Mouse (Mus musculus): ENCODE results near the gene Kirrel3. TPM values are rescaled to one million over a fixed set of nuclear protein-coding genes. Genes with fewer than 3 reads are reported as not detected.

Gene Kirrel3
- polyA plus RNA-seq, 1 experiment = not detected

- Histone ChIP-seq H3K4me3 (replicated peaks) (no peak overlapping the region), H3K36me3 (replicated peaks; ENCODE audit: low read length) (no peaks in the 10 kb centered on the region), H3K9me3 (no peaks in the 10 kb centered on the region), H3K27me3 (replicated peaks) (peaks cover 10% of the 10 kb centered on the region), H3K4me1 (no peaks in the 10 kb centered on the region; the same call in 1 of the 2 replicates)
- no peak for TF ChIP-seq FLI1 (IDR thresholded peaks at IDR 0.05; ENCODE audit: low read length)
- TF ChIP-seq GATA1 (IDR thresholded peaks at IDR 0.05; ENCODE audit: borderline replicate concordance, low read length) = no peak
Measured at GRCm38 (mm10) chr9:34881750-34882149, 396.1 kb downstream of the Kirrel3 start.

- H3K36me3 ChIP-seq (replicated peaks; ENCODE audit: low read length) = no peaks in the 10 kb centered on the region
- peaks cover 10% of the 10 kb centered on the region for H3K27me3 ChIP-seq (replicated peaks)
- H3K4me3 ChIP-seq (replicated peaks) = no peak overlapping the region
- H3K4me1 ChIP-seq = no peaks in the 10 kb centered on the region; the same call in 1 of the 2 replicates
- H3K9me3 ChIP-seq = no peaks in the 10 kb centered on the region
- TF ChIP-seq FLI1 (IDR thresholded peaks at IDR 0.05; ENCODE audit: low read length) (no peak), GATA1 (IDR thresholded peaks at IDR 0.05; ENCODE audit: borderline replicate concordance, low read length) (no peak)
Measured at GRCm38 (mm10) chr9:34882211-34882610, 396.5 kb downstream of the Kirrel3 start.

GRCm38 (mm10) chr9:34883122-34883521, 397.4 kb downstream of the Kirrel3 start:
- no peaks in the 10 kb centered on the region for H3K9me3 ChIP-seq
- H3K27me3 ChIP-seq (replicated peaks) = peaks cover 13% of the 10 kb centered on the region

GRCm38 (mm10) chr9:34884325-34884724, 398.6 kb downstream of the Kirrel3 start:
- H3K4me3 ChIP-seq (replicated peaks) = peak overlapping the region; percentile 30
- peaks cover 13% of the 10 kb centered on the region for H3K27me3 ChIP-seq (replicated peaks)
- no peak for TF ChIP-seq GATA1 (IDR thresholded peaks at IDR 0.05; ENCODE audit: borderline replicate concordance, low read length)
- no peak for TF ChIP-seq FLI1 (IDR thresholded peaks at IDR 0.05; ENCODE audit: low read length)
- no peaks in the 10 kb centered on the region for H3K9me3 ChIP-seq
- no peaks in the 10 kb centered on the region for H3K36me3 ChIP-seq (replicated peaks; ENCODE audit: low read length)
- H3K4me1 ChIP-seq = no peaks in the 10 kb centered on the region; the same call in 1 of the 2 replicates

More at GRCm38 (mm10) chr9:34883122-34883521, 397.4 kb downstream of the Kirrel3 start:
- Histone ChIP-seq H3K36me3 (replicated peaks; ENCODE audit: low read length) (no peaks in the 10 kb centered on the region), H3K4me3 (replicated peaks) (no peak overlapping the region), H3K4me1 (no peaks in the 10 kb centered on the region; the same call in 1 of the 2 replicates)
- no peak for TF ChIP-seq GATA1 (IDR thresholded peaks at IDR 0.05; ENCODE audit: borderline replicate concordance, low read length)
- no peak for TF ChIP-seq FLI1 (IDR thresholded peaks at IDR 0.05; ENCODE audit: low read length)

GRCm38 (mm10) chr9:34884942-34885341, 399.2 kb downstream of the Kirrel3 start:
- Histone ChIP-seq H3K27me3 (replicated peaks) (peaks cover 12% of the 10 kb centered on the region), H3K4me1 (no peaks in the 10 kb centered on the region; the same call in 1 of the 2 replicates), H3K36me3 (replicated peaks; ENCODE audit: low read length) (no peaks in the 10 kb centered on the region), H3K9me3 (no peaks in the 10 kb centered on the region), H3K4me3 (replicated peaks) (no peak overlapping the region)
- TF ChIP-seq GATA1 (IDR thresholded peaks at IDR 0.05; ENCODE audit: borderline replicate concordance, low read length) = no peak
- no peak for TF ChIP-seq FLI1 (IDR thresholded peaks at IDR 0.05; ENCODE audit: low read length)

- Histone ChIP-seq H3K9me3 (no peaks in the 10 kb centered on the region), H3K4me1 (no peaks in the 10 kb centered on the region; the same call in 1 of the 2 replicates), H3K27me3 (replicated peaks) (peaks cover 9% of the 10 kb centered on the region), H3K36me3 (replicated peaks; ENCODE audit: low read length) (no peaks in the 10 kb centered on the region), H3K4me3 (replicated peaks) (no peak overlapping the region)
- TF ChIP-seq FLI1 (IDR thresholded peaks at IDR 0.05; ENCODE audit: low read length) (no peak), GATA1 (IDR thresholded peaks at IDR 0.05; ENCODE audit: borderline replicate concordance, low read length) (no peak)
Measured at GRCm38 (mm10) chr9:34886746-34887145, 401.1 kb downstream of the Kirrel3 start.

- H3K4me1 ChIP-seq = no peaks in the 10 kb centered on the region; the same call in 1 of the 2 replicates
- TF ChIP-seq GATA1 (IDR thresholded peaks at IDR 0.05; ENCODE audit: borderline replicate concordance, low read length) (no peak), FLI1 (IDR thresholded peaks at IDR 0.05; ENCODE audit: low read length) (no peak)
Measured at GRCm38 (mm10) chr9:34887196-34887595, 401.5 kb downstream of the Kirrel3 start.

GRCm38 (mm10) chr9:34888298-34888697, 402.6 kb downstream of the Kirrel3 start:
- TF ChIP-seq FLI1 (IDR thresholded peaks at IDR 0.05; ENCODE audit: low read length) (no peak), GATA1 (IDR thresholded peaks at IDR 0.05; ENCODE audit: borderline replicate concordance, low read length) (no peak)
- Histone ChIP-seq H3K36me3 (replicated peaks; ENCODE audit: low read length) (no peaks in the 10 kb centered on the region), H3K4me3 (replicated peaks) (no peak overlapping the region), H3K4me1 (no peaks in the 10 kb centered on the region; the same call in 1 of the 2 replicates), H3K27me3 (replicated peaks) (peaks cover 2% of the 10 kb centered on the region), H3K9me3 (no peaks in the 10 kb centered on the region)

More at GRCm38 (mm10) chr9:34887196-34887595, 401.5 kb downstream of the Kirrel3 start:
- Histone ChIP-seq H3K9me3 (no peaks in the 10 kb centered on the region), H3K4me3 (replicated peaks) (no peak overlapping the region), H3K27me3 (replicated peaks) (peaks cover 6% of the 10 kb centered on the region), H3K36me3 (replicated peaks; ENCODE audit: low read length) (no peaks in the 10 kb centered on the region)

- TF ChIP-seq GATA1 (IDR thresholded peaks at IDR 0.05; ENCODE audit: borderline replicate concordance, low read length) (no peak), FLI1 (IDR thresholded peaks at IDR 0.05; ENCODE audit: low read length) (no peak)
- no peaks in the 10 kb centered on the region for H3K27me3 ChIP-seq (replicated peaks)
- no peak overlapping the region for H3K4me3 ChIP-seq (replicated peaks)
- H3K9me3 ChIP-seq = no peaks in the 10 kb centered on the region
- H3K36me3 ChIP-seq (replicated peaks; ENCODE audit: low read length) = no peaks in the 10 kb centered on the region
- no peaks in the 10 kb centered on the region for H3K4me1 ChIP-seq
Measured at GRCm38 (mm10) chr9:34901216-34901615, 415.5 kb downstream of the Kirrel3 start.

GRCm38 (mm10) chr9:34901888-34902287, 416.2 kb downstream of the Kirrel3 start:
- Histone ChIP-seq H3K4me3 (replicated peaks) (no peak overlapping the region), H3K36me3 (replicated peaks; ENCODE audit: low read length) (no peaks in the 10 kb centered on the region), H3K4me1 (no peaks in the 10 kb centered on the region), H3K27me3 (replicated peaks) (no peaks in the 10 kb centered on the region), H3K9me3 (no peaks in the 10 kb centered on the region)
- TF ChIP-seq FLI1 (IDR thresholded peaks at IDR 0.05; ENCODE audit: low read length) = no peak
- TF ChIP-seq GATA1 (IDR thresholded peaks at IDR 0.05; ENCODE audit: borderline replicate concordance, low read length) = no peak

All from megakaryocyte, embryonic 14.5 days (primary cell).